Mouse (Mus musculus) urinary bladder, postnatal 4 days (tissue): Measurements from ENCODE around the gene Klf13.
A peak's percentile ranks its signal among the peaks of the same experiment; 100 is the strongest.

Experiments used
- DNase-seq, 2 experiments: peaks; one replicate each; pipeline ENCODE4 v3.0.0; 2021 to 2022; ENCODE audit warnings: low spot score in 2 of 2

Klf13 gene

GRCm38 (mm10) chr7:63938914-63939396, at the start of gene Klf13:
Klf13 (minus strand) TSS chr7:63938915.
- DNase-seq: peak; percentile 95 to 97

DNA sequence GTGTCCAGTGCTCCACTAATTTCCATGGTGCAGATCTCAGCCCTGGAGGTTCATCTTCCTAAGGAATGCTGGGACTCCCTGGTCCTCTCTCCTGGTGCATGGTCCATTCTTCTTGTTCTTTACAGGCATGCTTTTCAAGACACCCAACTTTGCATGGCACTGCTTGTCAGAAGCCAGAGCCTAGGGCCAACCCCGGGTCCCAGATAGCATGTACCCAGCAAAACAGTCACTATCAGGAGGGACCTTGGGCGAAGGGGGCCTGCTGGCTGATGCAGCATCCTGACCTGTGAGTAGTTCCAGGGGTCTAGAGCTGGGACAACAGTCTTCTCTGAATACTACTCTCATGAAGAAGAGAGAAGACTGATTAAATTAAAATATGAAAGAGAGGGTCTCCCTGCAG, 49.7 kb upstream of the Klf13 start:
- DNase-seq: no peak

DNA sequence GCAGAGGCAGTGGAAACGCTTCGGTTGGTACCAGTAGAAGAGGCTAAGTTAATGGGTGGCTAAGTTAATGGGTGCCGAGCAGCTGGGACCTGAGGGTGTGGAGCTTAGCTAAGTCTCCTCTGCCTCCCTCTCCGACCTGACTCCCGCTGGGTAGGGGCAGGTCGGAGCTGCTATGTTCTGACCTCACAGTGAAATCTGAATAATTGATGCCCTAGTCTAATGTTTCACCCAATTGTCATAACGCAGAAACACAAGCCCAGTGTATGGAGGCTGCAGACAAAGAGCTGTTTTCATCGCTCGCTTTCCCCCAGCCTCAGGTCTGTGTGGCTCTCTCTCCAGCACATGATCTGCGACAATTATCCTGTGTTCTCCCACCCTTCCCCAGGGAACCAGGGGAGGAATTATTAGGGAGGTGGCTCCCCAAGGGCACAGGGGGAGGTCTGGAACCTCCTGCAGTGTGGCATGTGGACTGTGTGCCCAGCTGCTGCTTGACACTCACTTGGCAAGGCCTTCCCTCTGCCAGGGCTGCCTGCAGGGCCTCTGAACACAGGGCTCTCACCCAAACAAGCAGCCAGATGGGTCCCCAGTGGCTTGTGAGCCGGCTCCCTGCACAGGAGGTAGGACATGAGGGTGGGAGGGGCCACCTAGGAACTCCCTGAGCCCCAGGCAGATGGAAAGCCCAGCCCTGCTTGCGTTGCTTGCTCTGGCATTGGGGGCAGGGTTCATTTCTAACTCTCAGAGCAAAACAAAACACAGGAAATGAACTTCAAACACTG, 47.9 kb upstream of the Klf13 start:
- no peak for DNase-seq

GRCm38 (mm10) chr7:63985696-63986406, 47.1 kb upstream of the Klf13 start:
- no peak for DNase-seq

GRCm38 (mm10) chr7:63985266-63985665, 46.6 kb upstream of the Klf13 start:
- DNase-seq: no peak

GRCm38 (mm10) chr7:63984329-63984728, 45.6 kb upstream of the Klf13 start:
- no peak for DNase-seq

DNA sequence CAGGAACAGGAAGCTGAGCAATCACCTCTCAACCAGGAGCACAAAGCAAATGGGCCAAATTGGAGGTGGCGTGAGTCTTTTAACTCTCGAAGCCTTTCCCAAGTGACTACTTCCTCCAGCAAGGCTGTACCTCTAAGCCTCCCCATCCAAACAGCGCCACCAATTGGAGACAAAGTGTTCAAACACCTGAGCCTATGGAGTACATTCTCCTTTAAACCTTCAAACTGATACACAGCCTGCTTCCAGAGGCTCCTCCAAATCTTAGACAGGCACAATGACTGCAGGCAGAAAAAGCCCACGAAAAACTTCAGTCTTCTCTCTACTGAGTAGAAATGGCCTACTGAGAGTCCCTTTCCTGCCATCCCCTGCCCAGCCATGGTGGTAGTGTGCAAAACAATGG, 38.9 kb upstream of the Klf13 start:
- no peak for DNase-seq

GRCm38 (mm10) chr7:63970986-63971385, 32.3 kb upstream of the Klf13 start:
- DNase-seq: no peak

GRCm38 (mm10) chr7:63969941-63970340, 31.2 kb upstream of the Klf13 start:
- DNase-seq: no peak

- DNase-seq: no peak
Measured at GRCm38 (mm10) chr7:63965635-63966418, 27.1 kb upstream of the Klf13 start.

DNA sequence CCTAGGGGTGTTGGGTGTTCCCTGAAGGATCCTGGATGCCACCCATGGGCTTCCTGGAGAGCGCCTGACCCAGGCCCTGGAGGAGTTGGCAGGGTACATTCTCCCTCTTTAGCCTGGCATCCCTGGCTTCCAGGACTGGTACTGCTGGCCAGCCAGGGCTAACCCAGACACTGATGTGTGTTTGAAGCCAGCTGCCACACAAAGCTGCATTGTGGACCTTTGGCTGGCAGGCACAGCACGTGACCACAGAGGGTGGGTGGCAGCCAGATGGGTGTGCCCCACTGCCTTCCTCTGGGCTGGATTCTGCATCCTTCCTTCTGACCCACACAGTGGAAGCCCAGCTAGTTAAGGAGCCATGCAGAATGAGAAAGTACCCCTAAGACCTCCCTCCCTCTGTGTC, 26.4 kb upstream of the Klf13 start:
- DNase-seq: no peak

GRCm38 (mm10) chr7:63964121-63964520, 25.4 kb upstream of the Klf13 start:
- DNase-seq: no peak

DNA sequence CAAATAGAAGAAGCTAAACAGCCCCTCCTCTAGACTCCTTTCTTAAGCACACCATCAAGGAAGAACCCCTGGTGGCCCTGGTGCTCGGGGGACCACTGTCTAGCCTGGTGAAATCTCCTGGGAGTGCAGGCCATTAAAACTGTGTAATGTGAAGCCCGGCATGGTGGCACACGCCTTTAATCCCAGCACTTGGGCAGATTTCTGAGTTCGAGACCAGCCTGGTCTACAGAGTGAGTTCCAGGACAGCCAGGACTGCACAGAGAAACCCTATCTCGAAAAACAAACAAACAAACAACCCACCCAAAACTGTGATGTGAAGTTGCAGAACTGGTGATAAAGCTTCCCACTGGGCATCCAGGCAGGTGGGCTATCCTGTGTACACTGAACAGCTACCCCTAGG, 24.9 kb upstream of the Klf13 start:
- no peak for DNase-seq

GRCm38 (mm10) chr7:63957872-63958640, 19.3 kb upstream of the Klf13 start:
- DNase-seq: no peak

- no peak for DNase-seq
Measured at GRCm38 (mm10) chr7:63956981-63957713, 18.4 kb upstream of the Klf13 start.

DNA sequence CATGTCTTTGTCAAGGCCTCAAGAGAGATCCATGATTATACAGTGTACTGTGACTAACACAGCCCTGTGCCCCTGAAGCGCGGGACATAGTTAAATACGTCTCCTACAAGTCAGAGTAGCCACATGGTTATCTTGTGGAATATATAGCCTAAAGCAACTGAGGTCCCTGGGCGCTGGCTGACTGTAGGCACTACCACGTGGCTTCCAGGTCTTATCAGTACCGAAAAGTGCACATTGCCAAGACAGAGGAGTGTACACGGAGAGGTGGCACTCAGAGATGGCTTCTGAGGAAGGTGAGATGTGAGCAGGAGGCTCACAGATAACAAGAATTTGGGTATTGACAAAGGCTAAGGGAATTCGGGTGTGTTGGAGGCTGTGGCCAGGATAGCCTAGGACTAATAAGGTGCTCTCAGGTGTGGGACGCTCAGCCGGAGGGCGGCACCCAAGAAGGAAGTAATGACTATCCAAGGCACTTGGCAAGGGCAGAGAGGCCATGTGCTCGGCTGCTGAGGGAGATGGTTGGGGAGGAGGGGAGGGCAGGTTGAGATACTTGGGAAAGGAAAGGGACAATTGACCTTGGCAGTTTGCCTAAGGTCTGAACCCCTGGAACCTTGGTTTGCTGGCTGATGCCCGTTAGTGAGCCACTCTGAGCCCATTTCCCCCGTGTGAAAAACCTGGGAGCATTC, 17.6 kb upstream of the Klf13 start:
- DNase-seq: no peak

DNA sequence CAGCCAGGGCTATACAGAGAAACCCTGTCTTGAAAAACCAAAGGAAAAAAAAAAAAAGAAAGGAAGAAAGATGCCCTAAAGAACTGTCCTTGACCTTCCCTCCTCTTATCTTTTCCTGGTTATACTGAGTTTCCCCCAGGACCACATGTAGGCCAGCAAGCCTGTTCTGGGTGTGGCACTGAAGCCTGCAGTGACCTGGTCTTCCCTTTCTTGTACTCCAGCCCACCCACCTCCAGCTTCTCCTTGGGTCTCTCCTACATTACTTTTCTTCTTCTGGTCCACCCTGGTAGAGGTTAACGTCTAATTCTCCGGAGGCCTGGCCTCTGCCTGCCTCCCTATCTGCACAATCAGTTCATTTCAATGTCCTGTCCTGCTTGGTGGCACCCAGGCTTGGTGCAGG, 16.7 kb upstream of the Klf13 start:
- DNase-seq: no peak

DNA sequence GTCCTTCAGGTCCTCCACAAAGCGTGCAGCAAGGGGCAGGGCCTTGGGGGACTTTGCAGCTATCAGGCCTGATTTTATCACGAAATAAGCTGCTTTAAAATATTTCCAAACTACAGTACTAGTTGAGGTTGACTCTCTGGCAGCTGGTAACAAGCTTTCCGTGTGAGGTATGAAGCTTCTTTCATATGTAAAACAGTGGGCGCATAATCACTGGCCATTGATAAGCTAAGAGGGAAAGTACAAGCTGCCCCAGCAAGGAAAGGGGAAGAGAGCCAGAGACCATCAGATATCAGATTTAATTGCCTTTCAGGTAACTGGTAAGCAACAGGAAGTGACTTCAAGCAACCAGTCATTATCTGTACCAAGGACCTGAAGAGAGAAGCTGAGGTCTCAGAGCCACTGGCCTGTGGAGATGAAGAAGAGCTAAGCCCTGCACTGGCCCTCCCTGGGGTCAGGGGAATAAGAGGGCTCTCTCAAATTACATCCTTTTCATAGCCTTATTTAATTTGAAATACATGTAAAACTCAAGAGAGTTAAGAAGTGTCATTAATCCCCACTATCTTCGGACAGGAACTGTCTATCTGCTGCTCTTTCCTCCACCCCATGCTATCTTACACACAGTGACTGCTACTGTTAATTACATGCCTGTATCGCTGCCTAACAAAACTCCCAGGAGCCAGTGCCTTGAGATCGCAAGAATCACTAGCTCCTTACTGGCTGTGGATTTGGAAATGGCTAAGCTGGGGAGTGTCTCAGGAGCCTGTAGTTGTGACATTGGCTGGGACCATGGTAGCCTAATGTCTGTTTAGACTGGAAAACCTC, 13.6 kb upstream of the Klf13 start:
- no peak for DNase-seq

DNA sequence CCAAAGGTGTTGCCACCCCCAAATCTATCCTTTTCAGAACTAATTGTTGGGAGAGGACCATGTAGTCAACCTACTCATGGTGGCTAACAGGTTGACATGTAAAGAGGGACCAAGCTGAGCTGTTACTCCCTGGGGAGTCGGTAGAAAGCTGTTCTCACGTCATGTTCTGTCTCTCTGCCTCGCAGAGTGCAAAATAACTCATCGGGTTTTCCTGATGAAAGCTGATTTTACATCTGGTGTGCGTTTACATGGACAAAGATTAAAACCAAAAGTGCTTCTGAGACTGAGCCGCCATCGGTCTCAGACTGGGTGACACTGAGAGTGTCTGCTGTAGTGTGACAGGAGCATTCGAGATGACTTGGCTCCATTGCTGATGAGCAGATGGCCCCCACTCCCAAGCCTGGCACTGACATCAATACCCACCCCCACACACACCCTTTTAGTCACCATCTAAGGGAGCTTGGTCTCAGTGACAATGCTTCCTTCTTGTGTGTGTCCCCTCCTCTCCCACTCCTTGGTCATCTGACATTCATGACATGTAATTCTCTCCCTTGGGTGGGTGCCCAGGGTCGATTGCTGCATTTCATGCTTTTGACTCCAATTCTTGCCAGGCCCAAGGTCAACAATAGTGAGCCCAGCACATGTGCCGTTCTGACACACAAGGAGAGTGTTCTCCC, 12.4 kb upstream of the Klf13 start:
- DNase-seq: no peak
